Mouse (Mus musculus): Measurements from ENCODE around the gene Ttc39a. TPM values are rescaled to one million over a fixed set of nuclear protein-coding genes. Genes with fewer than 3 reads are reported as not detected.
"Not testable (repeated sequence)": the region's sequence is repeated elsewhere in the genome, so short reads cannot be mapped to it uniquely, and the experiment has no call there.

Ttc39a gene
- polyA plus RNA-seq, 1 experiment = 183 TPM

DNA sequence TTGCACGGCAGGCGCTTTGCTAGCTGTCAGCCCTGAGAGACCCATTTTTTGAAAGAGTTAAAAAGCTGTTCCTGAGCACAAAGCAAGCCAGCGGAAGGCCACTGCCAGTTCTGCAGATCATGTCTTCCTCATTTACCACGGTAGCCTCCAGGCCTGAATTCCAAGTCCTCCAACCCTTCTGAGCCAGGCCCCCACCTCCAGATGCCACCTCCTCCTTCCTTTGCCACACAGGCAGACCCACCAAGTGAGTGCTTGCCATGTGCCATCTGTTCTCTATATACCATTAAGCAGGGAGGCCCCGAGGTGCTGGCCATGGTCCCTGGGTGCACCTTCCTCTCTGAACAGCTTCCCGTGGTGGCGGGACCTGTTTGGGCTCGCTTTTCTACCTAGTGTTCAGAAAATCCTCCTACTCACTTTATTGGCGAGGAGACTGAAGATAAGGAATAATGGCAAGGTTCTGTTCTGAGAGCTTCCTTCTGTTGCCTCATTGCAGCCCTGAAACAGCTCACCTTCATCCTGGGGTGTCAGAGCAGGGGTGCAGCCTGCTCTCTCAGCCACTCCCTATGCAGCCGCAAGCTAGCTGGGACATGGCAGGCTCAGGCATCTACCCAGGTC, 6.0 kb upstream of the Ttc39a start:
- no peak for TF ChIP-seq POLR2A (IDR thresholded peaks at IDR 0.05; ENCODE audit: control insufficient read depth, low read depth, low read length)
- no peak for TF ChIP-seq CTCF (IDR thresholded peaks at IDR 0.05; ENCODE audit: control insufficient read depth, insufficient read depth, insufficient replicate concordance, low read depth, low read length)
- H3K27ac ChIP-seq (ENCODE audit: control insufficient read depth, insufficient read depth, low read depth, low read length) = no peak overlapping the region
- no peaks in the 10 kb centered on the region; the same call in 1 of the 2 replicates for H3K4me1 ChIP-seq (ENCODE audit: control insufficient read depth, insufficient read depth, low read length)
- no peak overlapping the region for H3K4me3 ChIP-seq (ENCODE audit: control insufficient read depth, low read depth, low read length)
- H3K36me3 ChIP-seq (ENCODE audit: control insufficient read depth, insufficient read depth, low read length) = no peaks in the 10 kb centered on the region
- no peaks in the 10 kb centered on the region for H3K27me3 ChIP-seq (ENCODE audit: control insufficient read depth, insufficient read depth, low read length)

DNA sequence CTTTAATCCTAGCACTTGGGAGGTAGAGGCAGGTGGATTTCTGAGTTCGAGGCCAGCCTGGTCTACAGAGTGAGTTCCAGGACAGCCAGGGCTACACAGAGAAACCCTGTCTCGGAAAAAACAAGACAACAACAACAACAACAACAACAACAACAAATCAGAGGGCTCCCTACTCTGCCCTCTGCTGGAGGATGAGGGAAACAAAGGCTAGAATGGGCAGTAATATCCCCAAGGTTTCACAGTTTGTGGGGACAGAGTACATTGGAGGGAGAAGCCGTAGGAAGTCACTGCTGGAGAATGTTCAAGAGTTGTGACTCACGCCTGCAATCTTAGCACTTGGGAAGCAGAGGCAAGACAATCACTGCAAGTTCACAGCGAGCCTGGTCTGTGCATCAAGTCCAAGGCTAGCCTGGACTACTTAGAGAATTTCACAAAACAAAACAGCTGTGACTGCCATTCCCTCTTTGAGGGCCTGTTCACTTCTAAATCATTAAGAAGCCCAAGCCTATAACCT, 5.2 kb upstream of the Ttc39a start:
- Histone ChIP-seq H3K36me3 (ENCODE audit: control insufficient read depth, insufficient read depth, low read length) (no peaks in the 10 kb centered on the region), H3K4me3 (ENCODE audit: control insufficient read depth, low read depth, low read length) (no peak overlapping the region), H3K27ac (ENCODE audit: control insufficient read depth, insufficient read depth, low read depth, low read length) (no peak overlapping the region), H3K27me3 (ENCODE audit: control insufficient read depth, insufficient read depth, low read length) (no peaks in the 10 kb centered on the region), H3K4me1 (ENCODE audit: control insufficient read depth, insufficient read depth, low read length) (peaks cover 2% of the 10 kb centered on the region)
- TF ChIP-seq CTCF (IDR thresholded peaks at IDR 0.05; ENCODE audit: control insufficient read depth, insufficient read depth, insufficient replicate concordance, low read depth, low read length) = no peak
- no peak for TF ChIP-seq POLR2A (IDR thresholded peaks at IDR 0.05; ENCODE audit: control insufficient read depth, low read depth, low read length)

- not testable (repeated sequence) for H3K27me3 ChIP-seq (ENCODE audit: control insufficient read depth, insufficient read depth, low read length); H3K4me3 ChIP-seq (ENCODE audit: control insufficient read depth, low read depth, low read length); H3K36me3 ChIP-seq (ENCODE audit: control insufficient read depth, insufficient read depth, low read length); H3K27ac ChIP-seq (ENCODE audit: control insufficient read depth, insufficient read depth, low read depth, low read length)
- peaks cover 12% of the 10 kb centered on the region for H3K4me1 ChIP-seq (ENCODE audit: control insufficient read depth, insufficient read depth, low read length)
These were observed 1.5 kb upstream of the Ttc39a start for GRCm38 (mm10) chr4:109404908-109405307.

- TF ChIP-seq CTCF (IDR thresholded peaks at IDR 0.05; ENCODE audit: control insufficient read depth, insufficient read depth, insufficient replicate concordance, low read depth, low read length) (no peak), POLR2A (IDR thresholded peaks at IDR 0.05; ENCODE audit: control insufficient read depth, low read depth, low read length) (no peak)
- no peak overlapping the region for H3K27ac ChIP-seq (ENCODE audit: control insufficient read depth, insufficient read depth, low read depth, low read length)
- H3K4me1 ChIP-seq (ENCODE audit: control insufficient read depth, insufficient read depth, low read length) = peaks cover 12% of the 10 kb centered on the region
- no peaks in the 10 kb centered on the region for H3K36me3 ChIP-seq (ENCODE audit: control insufficient read depth, insufficient read depth, low read length)
- no peaks in the 10 kb centered on the region for H3K27me3 ChIP-seq (ENCODE audit: control insufficient read depth, insufficient read depth, low read length)
- H3K4me3 ChIP-seq (ENCODE audit: control insufficient read depth, low read depth, low read length) = no peak overlapping the region
These were observed 1.0 kb upstream of the Ttc39a start for GRCm38 (mm10) chr4:109405415-109405814.

- TF ChIP-seq POLR2A (IDR thresholded peaks at IDR 0.05; ENCODE audit: control insufficient read depth, low read depth, low read length) (no peak), CTCF (IDR thresholded peaks at IDR 0.05; ENCODE audit: control insufficient read depth, insufficient read depth, insufficient replicate concordance, low read depth, low read length) (no peak)
- no peak overlapping the region for H3K27ac ChIP-seq (ENCODE audit: control insufficient read depth, insufficient read depth, low read depth, low read length)
These were observed 353 bp upstream of the Ttc39a start for GRCm38 (mm10) chr4:109406054-109406485.

DNA sequence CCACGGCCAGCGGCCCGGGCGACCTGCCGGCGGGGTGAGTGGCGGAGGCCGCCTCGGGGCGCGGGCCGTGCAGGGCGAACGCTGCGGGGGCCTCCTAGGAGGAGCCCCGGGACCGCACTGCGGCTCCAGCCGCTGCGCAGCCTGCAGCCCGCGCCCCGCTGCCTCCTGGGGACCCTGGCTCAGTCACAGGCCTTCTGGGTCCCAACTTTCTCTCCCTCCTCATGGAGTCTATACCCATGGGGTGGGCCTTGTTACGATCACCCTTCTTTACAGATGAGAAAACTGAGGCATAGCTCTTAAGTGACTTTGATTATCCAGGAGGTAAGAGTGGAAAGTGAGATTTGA, 725 bp downstream of the Ttc39a start:
- no peaks in the 10 kb centered on the region for H3K27me3 ChIP-seq (ENCODE audit: control insufficient read depth, insufficient read depth, low read length)
- peak overlapping the region; percentile 17 for H3K4me3 ChIP-seq (ENCODE audit: control insufficient read depth, low read depth, low read length)
- H3K36me3 ChIP-seq (ENCODE audit: control insufficient read depth, insufficient read depth, low read length) = no peaks in the 10 kb centered on the region
- TF ChIP-seq CTCF (IDR thresholded peaks at IDR 0.05; ENCODE audit: control insufficient read depth, insufficient read depth, insufficient replicate concordance, low read depth, low read length) = no peak
- TF ChIP-seq POLR2A (IDR thresholded peaks at IDR 0.05; ENCODE audit: control insufficient read depth, low read depth, low read length) = no peak
- peaks cover 12% of the 10 kb centered on the region for H3K4me1 ChIP-seq (ENCODE audit: control insufficient read depth, insufficient read depth, low read length)
- no peak overlapping the region for H3K27ac ChIP-seq (ENCODE audit: control insufficient read depth, insufficient read depth, low read depth, low read length)

More at GRCm38 (mm10) chr4:109406054-109406485, 353 bp upstream of the Ttc39a start:
- no peak overlapping the region for H3K4me3 ChIP-seq (ENCODE audit: control insufficient read depth, low read depth, low read length)
- H3K27me3 ChIP-seq (ENCODE audit: control insufficient read depth, insufficient read depth, low read length) = no peaks in the 10 kb centered on the region
- H3K36me3 ChIP-seq (ENCODE audit: control insufficient read depth, insufficient read depth, low read length) = no peaks in the 10 kb centered on the region
- peaks cover 12% of the 10 kb centered on the region for H3K4me1 ChIP-seq (ENCODE audit: control insufficient read depth, insufficient read depth, low read length)

DNA sequence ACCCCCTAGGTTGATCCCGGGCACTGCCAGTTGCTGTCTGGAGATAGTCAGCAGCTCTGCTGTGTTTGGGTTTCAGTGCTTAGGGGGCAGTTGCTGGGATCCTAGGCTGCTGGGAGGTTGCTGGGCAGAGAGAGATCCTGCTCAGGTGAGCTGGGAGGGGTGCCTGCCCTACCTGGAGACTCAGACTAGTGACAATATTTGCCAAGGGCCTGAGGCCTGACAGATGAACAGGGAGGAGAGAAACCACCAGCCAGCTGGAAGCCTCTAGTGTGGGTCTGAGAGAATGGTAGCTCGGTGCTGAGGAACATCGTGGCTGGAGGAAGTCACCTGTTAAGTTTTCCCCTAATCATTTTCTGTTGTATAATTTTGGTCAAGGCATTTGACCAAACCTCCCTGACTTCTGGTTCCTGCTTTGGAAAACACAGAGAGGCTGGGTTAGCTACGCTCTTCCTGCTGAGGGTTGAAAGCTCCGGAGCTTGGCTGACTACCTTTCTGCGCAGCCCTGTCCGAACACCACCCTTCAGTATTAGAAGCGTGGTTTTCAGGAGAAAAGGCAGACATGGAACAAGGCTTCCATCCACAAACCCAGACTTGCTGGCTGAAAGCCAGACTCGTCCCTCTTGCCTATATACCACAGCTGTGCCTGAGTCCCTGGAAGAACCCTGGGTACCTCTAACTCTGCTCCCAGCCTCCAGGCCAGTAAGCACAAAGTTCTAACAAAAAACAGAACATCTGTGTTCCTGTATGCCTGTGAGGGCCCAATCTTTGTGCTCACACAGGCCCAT, 1.5 kb downstream of the Ttc39a start:
- no peak for TF ChIP-seq POLR2A (IDR thresholded peaks at IDR 0.05; ENCODE audit: control insufficient read depth, low read depth, low read length)
- no peak for TF ChIP-seq CTCF (IDR thresholded peaks at IDR 0.05; ENCODE audit: control insufficient read depth, insufficient read depth, insufficient replicate concordance, low read depth, low read length)
- no peak overlapping the region for H3K4me3 ChIP-seq (ENCODE audit: control insufficient read depth, low read depth, low read length)
- H3K27ac ChIP-seq (ENCODE audit: control insufficient read depth, insufficient read depth, low read depth, low read length) = no peak overlapping the region
- no peaks in the 10 kb centered on the region for H3K36me3 ChIP-seq (ENCODE audit: control insufficient read depth, insufficient read depth, low read length)
- H3K27me3 ChIP-seq (ENCODE audit: control insufficient read depth, insufficient read depth, low read length) = no peaks in the 10 kb centered on the region
- H3K4me1 ChIP-seq (ENCODE audit: control insufficient read depth, insufficient read depth, low read length) = peaks cover 12% of the 10 kb centered on the region

Measured in testis, adult 2 months (tissue).